Mouse (Mus musculus) heart, postnatal 4 days (tissue): ENCODE results near the gene Rybp. TPM values are rescaled to one million over a fixed set of nuclear protein-coding genes. Genes with fewer than 3 reads are reported as not detected.

ENCODE experiments used
- DNase-seq: peaks from one replicate; pipeline ENCODE4 v3.0.0; 2021
- total RNA-seq, 2 experiments: library from RNA; stranded (reverse); gene quantifications; 2 replicates each; pipeline ENCODE4 v1.2.3; 2021

The Rybp gene
- 10 to 100 TPM; 23.9 to 28.1 TPM for total RNA-seq

- DNase-seq, result peak; percentile 96
Observed at GRCm38 (mm10) chr6:100287334-100288015, at the start of gene Rybp. Gene Rybp (minus strand): TSS chr6:100287485.

- peak; percentile 38 for DNase-seq
Observed at GRCm38 (mm10) chr6:100336591-100337148, 49.4 kb upstream of the Rybp start.

DNA sequence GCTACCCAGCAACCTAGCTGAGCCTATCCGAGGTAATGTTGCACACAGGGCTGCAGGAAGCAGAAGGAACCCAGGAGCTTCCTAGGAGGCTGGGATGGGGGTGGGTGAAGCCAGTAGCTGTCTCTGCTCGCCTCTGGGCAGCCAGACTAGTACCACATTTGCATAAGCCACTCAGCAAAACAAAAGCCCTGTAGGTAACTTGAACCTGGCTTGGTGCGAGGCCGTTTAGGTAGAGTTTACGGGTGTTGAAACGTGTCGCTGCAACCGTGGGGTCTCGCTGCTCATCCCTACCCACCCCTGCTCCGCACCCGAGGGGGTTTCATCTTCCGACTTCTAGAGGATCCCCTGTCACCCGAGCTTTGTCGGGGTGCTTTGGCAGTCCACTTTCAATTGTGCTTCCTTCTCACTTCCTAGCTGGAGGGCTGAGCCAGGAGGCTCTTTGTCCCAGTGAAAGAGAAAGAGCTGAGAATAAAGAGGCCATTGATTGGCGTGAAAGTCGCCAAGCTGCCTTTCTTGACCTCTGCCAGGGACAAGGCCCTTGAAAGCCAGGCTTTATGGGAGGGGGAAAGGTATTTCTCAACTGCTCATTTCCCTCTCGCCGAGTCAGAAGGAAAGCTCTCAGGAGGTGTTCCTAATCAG is 48.3 kb upstream of the Rybp start:
- no peak for DNase-seq

- no peak for DNase-seq
Observed at GRCm38 (mm10) chr6:100333745-100334144, 46.5 kb upstream of the Rybp start.

DNA sequence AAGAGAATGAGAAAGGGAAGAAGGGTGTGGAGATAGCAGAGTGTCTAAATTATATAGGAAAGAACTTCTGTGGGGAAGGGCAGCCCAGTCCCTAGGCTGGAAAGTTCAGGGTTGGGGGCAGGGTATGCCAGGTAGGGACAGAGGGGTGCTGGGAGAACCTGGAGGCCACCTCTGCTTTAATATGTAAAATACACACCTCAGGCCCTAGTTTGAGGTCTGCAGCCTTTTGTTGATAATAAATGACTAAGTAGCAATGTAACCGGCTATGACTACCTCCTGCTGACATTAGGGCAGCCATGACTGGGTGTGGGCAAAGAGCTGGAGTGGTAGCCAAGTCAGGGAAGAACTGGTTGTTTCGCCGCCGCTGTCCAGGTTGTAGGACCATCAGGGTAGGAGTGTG is 45.2 kb upstream of the Rybp start:
- DNase-seq, result no peak

- no peak for DNase-seq
Observed at GRCm38 (mm10) chr6:100331582-100331981, 44.3 kb upstream of the Rybp start.

DNA sequence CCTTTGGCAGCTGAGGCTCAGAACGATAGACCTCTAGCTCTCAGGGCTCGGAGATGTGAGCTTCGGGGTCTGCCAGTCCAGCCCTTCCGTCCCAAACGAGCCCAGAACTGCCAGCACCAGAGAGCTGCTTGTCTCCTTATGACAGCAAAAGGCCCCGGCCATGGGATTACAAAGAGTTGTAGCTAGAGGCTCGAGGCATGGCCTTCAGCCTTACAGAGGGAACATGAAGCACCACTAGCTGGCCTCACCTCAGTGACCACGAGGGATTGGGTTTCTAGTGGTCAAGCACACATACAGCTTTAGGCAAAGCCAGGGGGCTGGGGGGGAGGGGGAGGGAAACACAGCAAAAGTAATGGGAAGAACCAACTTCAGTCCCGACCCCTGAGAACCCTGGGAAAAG is 43.8 kb upstream of the Rybp start:
- DNase-seq, result no peak

- no peak for DNase-seq
Observed at GRCm38 (mm10) chr6:100329542-100329941, 42.3 kb upstream of the Rybp start.

DNA sequence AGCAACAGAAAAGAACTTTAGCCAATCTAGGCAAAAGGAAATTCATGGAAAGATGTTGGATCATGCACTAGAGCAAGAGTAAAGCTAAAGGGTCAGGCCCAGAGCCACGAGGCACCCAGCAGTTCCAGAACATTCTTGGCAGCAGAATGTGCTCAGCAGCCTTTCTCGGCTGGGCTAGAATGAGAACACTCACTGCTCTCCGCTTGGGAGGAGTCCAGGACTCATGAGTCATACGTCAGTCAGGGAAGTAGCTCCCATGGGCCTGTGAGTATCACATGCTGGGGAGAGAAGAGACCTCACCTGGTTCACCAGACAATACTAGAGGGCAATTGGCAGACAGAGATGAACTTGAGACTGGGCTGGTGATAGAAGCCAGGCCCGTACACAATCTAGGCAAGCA is 39.8 kb upstream of the Rybp start:
- DNase-seq, result peak; percentile 85

GRCm38 (mm10) chr6:100323756-100324430 is 36.6 kb upstream of the Rybp start:
- peak; percentile 43 for DNase-seq

- no peak for DNase-seq
Observed at GRCm38 (mm10) chr6:100322561-100322960, 35.3 kb upstream of the Rybp start.

- DNase-seq, result no peak
Observed at GRCm38 (mm10) chr6:100322145-100322544, 34.9 kb upstream of the Rybp start.

GRCm38 (mm10) chr6:100314201-100314600 is 26.9 kb upstream of the Rybp start:
- DNase-seq, result no peak

DNA sequence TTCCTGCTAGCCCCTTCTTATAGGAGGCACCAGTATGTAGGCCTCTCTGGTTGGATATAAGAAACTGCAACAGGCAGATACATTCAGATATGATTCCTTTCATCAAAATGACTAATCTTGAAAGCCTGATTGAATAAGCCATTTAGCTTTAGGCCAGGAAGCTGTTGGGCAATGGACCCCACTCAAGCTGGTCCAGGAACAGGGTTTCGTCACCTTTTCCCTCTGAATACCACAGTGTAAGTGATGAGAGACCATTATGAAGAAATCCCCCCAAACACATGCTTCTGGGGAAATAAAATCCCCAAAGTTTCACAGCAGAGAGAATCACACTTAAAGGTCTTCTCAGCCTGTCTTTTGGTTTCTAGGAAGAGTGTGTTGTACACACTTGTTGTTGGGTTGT is 23.9 kb upstream of the Rybp start:
- no peak for DNase-seq

DNA sequence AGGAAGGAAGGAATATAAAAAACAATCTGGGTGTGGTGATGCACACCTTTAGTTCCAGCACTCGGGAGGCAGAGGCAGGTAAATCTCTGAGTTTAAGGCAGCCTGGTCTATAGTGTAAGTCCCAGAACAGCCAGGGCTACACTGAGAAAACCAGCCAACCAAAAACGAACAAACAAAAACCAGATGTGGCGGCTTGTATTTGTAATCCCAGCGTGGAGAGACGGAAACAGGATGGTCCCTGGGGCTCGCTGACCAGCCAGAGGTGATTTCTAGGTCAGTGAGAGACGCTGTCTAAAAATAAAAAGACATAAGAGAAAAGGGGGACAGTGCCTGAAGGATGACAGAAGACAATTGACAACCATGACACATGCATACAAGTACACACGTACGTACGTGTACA is 17.5 kb upstream of the Rybp start:
- peak; percentile 15 for DNase-seq

- peak; percentile 27 for DNase-seq
Observed at GRCm38 (mm10) chr6:100301410-100302108, 14.3 kb upstream of the Rybp start.

DNA sequence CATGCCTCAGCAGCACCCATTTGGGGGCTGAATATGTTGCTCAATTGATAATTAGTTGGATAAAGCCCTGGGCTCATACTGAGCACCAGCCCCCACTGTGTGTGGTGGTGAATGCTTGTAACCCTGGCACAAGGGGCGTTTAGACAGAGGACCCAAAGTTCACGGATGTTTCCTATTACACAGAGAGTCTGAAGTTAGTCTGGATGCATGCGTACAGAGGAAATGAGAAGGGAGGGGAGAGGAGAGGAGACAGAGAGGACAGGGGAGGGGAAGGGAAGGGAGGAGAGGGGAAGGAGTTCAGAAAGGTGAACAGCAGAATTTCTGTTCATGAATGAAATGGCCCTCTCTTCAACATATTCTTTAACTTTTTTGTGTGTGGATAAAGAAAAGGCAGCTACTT is 13.5 kb upstream of the Rybp start:
- no peak for DNase-seq

- DNase-seq, result peak; percentile 60
Observed at GRCm38 (mm10) chr6:100298945-100299344, 11.7 kb upstream of the Rybp start.

- no peak for DNase-seq
Observed at GRCm38 (mm10) chr6:100297536-100297935, 10.3 kb upstream of the Rybp start.

GRCm38 (mm10) chr6:100292411-100292810 is 5.1 kb upstream of the Rybp start:
- DNase-seq, result no peak

DNA sequence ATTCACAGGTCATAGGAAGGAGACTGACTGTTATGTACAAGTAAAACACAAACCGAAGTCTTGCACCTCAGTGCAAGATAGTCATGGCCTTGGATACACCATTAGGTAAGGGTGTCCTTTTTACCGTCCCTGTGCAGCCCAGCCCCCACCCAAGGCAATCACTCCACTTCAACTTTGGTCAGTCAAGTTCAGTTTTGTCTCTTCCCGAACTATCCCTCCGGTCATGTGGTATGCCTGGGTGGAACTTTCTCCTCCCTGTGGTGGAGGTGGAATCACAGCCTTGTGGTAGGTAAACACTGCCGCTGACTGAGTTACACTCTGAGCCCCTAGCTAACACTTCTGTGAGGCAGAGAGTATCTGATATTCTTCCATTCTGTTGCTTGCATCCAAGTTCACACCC is 1.8 kb upstream of the Rybp start:
- no peak for DNase-seq

DNA sequence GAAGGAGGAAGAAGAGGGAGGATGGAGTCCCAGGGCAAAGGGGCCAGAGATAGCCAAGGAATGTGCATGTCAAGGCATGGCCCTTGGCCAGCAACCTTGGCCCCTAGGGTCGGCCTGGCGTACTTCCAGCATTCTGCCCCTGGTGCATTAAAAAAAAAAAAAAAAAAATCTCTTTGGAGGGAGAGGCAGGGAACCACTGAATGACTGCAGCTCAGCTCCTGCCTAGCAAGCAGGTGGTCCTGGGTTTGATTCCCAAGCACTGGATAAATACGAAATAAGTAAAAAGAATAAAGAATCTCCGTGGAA is 1.4 kb upstream of the Rybp start:
- peak; percentile 36 for DNase-seq
